Mouse (Mus musculus) intestine, embryonic 16.5 days (tissue): ENCODE measurements around the gene Atp13a2. TPM values are rescaled to one million over a fixed set of nuclear protein-coding genes. Genes with fewer than 3 reads are reported as not detected.

ENCODE experiments used
- ATAC-seq: fragments of 200-750 bp; cut with Nextera tagmentation; 2 replicates; pipeline ENCODE4 v1.8.0; 2017; ENCODE audit warnings: moderate TSS enrichment, moderate library complexity
- H3K27ac ChIP-seq: fragments of 300-500 bp; sonication (generic); 2 replicates; pipeline ENCODE4 v1.5.1; 2014; ENCODE audit warnings: mild to moderate bottlenecking, low read length
- H3K27me3 ChIP-seq: fragments of 300-500 bp; sonication (generic); replicated peaks from 2 replicates; pipeline ENCODE4 v1.6.1; 2014; ENCODE audit warnings: low read length, control low read depth, mixed read lengths; ENCODE audit not compliant: control insufficient read depth, insufficient read depth
- H3K36me3 ChIP-seq: fragments of 300-500 bp; sonication (generic); 2 replicates; pipeline ENCODE4 v1.6.1; 2014; ENCODE audit warnings: low read length, control low read depth; ENCODE audit not compliant: control insufficient read depth, insufficient read depth
- H3K4me1 ChIP-seq: fragments of 300-500 bp; sonication (generic); 2 replicates; pipeline ENCODE4 v1.6.1; 2014; ENCODE audit warnings: low read length, control low read depth, mixed read lengths; ENCODE audit not compliant: control insufficient read depth, insufficient read depth
- H3K4me2 ChIP-seq: fragments of 300-500 bp; sonication (generic); 2 replicates; pipeline ENCODE4 v1.6.1; 2014; ENCODE audit warnings: low read depth, low read length, control low read depth
- H3K4me3 ChIP-seq: fragments of 300-500 bp; sonication (generic); 2 replicates; pipeline ENCODE4 v1.5.1; 2014; ENCODE audit warnings: mild to moderate bottlenecking, low read length
- H3K9ac ChIP-seq: fragments of 300-500 bp; sonication (generic); 2 replicates; pipeline ENCODE4 v1.6.1; 2014; ENCODE audit warnings: low read depth, low read length
- H3K9me3 ChIP-seq: fragments of 300-500 bp; sonication (generic); 2 replicates; pipeline ENCODE4 v1.6.1; 2016; ENCODE audit warnings: low read length, control low read depth; ENCODE audit not compliant: control insufficient read depth
- WGBS: fragments of 180-500 bp; shearing (Covaris S2); extraction: QIAGEN DNeasy Blood & Tissue Kit; methylation state at CpG from one replicate; pipeline ENCODE4 v1.1.7; 2014; 5-methylcytosine and 5-hydroxymethylcytosine counted together
- polyA plus RNA-seq: library from polyadenylated mRNA; unstranded; fragments of >200 nt; fragmentation: Nextera tagmentation; extraction: Ambion mirVana; gene quantifications from 2 replicates; pipeline ENCODE4 v1.2.1, GENCODE M21; 2015

The Atp13a2 gene
- polyA plus RNA-seq, 1 experiment from 2014 or later = 29.3 TPM

DNA sequence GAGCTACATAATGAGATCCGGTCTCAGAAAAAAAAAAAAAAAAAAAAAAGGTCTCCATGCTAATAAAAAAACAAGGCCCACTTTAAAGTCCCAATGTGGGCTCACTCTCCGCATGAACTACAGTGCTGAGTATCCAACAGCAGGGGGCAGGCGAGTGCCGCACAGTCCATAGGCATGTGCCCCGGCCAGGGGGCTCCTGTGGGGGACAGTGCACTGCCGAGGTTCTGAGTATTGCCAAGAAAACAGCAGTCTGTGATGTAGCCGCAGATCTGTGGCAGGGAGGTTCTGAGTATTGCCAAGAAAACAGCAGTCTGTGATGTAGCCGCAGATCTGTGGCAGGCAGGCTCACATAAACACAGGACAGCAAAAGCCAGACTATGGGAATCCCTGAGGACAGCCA, 58.1 kb downstream of the Atp13a2 start:
- Histone ChIP-seq H3K27me3 (no peaks in the 10 kb centered on the region), H3K27ac (peak overlapping the region; percentile 38; the same call in 1 of the 2 replicates), H3K36me3 (no peaks in the 10 kb centered on the region), H3K4me1 (no peaks in the 10 kb centered on the region), H3K4me2 (no peak overlapping the region), H3K9ac (no peak overlapping the region), H3K4me3 (no peak overlapping the region), H3K9me3 (no peaks in the 10 kb centered on the region)
- ATAC-seq = peak; percentile 79
- 13% methylated on average over 8 of the region's 8 CpGs for WGBS

DNA sequence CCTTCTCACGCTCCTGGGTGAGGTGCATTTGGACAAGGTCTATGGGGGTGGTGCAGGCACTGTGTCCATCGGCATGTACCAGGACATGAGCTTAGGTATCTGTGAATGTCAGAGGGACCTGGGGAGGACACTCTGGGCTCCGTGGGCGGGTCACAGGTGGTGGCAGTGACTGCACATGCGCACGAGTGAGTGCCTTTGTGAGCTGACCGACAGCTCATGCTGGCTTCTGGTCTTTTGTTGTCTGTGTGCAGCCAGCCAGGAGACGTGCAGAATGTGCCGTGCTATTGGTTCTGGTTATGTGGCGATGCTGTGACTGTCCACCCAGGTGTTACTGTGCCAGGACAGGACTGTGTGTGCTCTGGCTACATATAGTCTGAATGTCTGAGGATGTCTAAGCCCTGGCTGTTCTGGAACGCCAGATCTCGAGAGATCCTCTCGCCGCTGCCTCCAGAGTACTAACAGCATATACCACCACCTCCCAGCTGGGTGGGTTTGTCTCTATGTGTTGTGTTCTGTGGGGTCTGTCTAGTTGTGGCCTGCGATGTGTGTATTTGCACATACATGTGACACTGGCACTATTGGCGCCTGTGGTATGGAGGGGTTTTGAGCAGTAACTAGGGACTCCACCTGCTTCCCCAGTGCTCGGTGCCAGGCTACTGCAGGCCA, 62.3 kb downstream of the Atp13a2 start:
- no peaks in the 10 kb centered on the region for H3K36me3 ChIP-seq
- H3K4me3 ChIP-seq = no peak overlapping the region
- no peak overlapping the region for H3K9ac ChIP-seq
- no peaks in the 10 kb centered on the region for H3K9me3 ChIP-seq
- no peak for ATAC-seq
- H3K27me3 ChIP-seq = no peaks in the 10 kb centered on the region
- WGBS = 82% methylated on average over 17 of the region's 17 CpGs
- no peak overlapping the region for H3K4me2 ChIP-seq
- peaks cover 11% of the 10 kb centered on the region; the same call in 1 of the 2 replicates for H3K4me1 ChIP-seq
- no peak overlapping the region for H3K27ac ChIP-seq

DNA sequence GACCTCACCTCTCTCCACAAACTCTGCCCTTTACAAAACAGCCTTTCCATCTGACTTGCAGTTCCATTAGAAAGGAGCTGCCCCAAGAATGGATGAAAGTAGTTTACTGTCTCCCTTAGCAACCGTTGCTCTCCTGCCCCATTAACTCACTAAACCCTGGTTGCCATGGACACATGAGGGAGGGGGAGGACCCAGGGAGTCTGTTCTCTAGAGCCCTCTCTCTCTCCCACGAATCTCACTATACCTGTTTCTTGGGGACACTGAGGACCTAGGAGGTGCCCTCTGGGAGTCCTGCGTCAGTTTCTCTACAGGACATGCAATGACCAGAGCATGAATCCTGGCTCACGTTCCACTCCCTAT, 62.8 kb downstream of the Atp13a2 start:
- no peak overlapping the region for H3K9ac ChIP-seq
- H3K27ac ChIP-seq = no peak overlapping the region
- no peaks in the 10 kb centered on the region for H3K36me3 ChIP-seq
- H3K27me3 ChIP-seq = no peaks in the 10 kb centered on the region
- no peak overlapping the region for H3K4me3 ChIP-seq
- H3K4me2 ChIP-seq = no peak overlapping the region
- no peaks in the 10 kb centered on the region for H3K9me3 ChIP-seq
- peaks cover 12% of the 10 kb centered on the region; the same call in 1 of the 2 replicates for H3K4me1 ChIP-seq
- ATAC-seq = no peak
- 43% methylated on average over 4 of the region's 4 CpGs for WGBS

DNA sequence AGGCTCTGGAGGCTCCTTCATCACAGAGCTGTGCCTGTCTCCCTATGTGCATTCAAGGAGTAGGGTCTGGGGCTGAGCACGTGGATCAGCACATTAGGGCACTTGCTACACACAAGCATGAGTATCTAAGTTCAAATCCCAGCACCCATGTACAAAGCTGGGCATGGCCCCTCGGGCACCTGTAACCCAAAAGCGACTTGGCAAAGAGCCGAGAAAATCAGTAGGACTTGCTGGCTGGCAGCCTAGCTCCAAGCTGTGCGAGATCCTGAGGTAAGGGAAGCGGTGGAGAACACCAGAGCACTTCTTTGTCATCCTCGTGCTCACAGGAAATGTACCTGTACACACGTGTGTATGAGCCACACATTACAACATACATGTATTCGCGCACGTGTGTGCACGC, 65.8 kb downstream of the Atp13a2 start:
- no peak overlapping the region for H3K4me2 ChIP-seq
- H3K9me3 ChIP-seq = no peaks in the 10 kb centered on the region
- H3K27me3 ChIP-seq = no peaks in the 10 kb centered on the region
- no peak overlapping the region for H3K4me3 ChIP-seq
- ATAC-seq = no peak
- H3K4me1 ChIP-seq = peaks cover 12% of the 10 kb centered on the region; the same call in 1 of the 2 replicates
- no peak overlapping the region for H3K27ac ChIP-seq
- 88% methylated on average over 12 of the region's 12 CpGs for WGBS
- no peak overlapping the region for H3K9ac ChIP-seq
- H3K36me3 ChIP-seq = no peaks in the 10 kb centered on the region

DNA sequence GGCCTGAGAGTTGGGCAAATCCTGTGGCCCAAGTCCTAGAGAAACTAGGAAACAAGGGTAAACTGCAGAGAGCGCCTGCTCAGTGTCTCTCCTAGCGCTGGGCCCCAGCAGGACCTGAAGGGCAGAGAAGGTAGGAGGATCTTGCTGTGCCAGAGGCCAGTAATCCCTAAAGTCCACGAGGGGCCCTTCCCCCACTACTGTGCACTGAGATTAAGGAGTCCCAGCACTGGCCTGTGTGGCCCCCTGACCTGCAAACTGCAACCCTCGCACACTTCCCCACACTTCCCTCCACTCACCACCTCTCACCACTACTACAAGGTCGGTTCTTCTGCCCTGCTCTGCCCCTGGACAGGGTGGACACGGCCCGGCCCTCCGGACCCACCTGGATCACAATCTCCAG, 66.5 kb downstream of the Atp13a2 start:
- 51% methylated on average over 8 of the region's 8 CpGs for WGBS
- peak overlapping the region; percentile 37; the same call in 1 of the 2 replicates for H3K27ac ChIP-seq
- no peaks in the 10 kb centered on the region for H3K9me3 ChIP-seq
- H3K36me3 ChIP-seq = no peaks in the 10 kb centered on the region
- peaks cover 12% of the 10 kb centered on the region; the same call in 1 of the 2 replicates for H3K4me1 ChIP-seq
- no peak overlapping the region for H3K4me2 ChIP-seq
- H3K9ac ChIP-seq = peak overlapping the region; percentile 54
- no peak overlapping the region for H3K4me3 ChIP-seq
- no peaks in the 10 kb centered on the region for H3K27me3 ChIP-seq
- peak; percentile 45 for ATAC-seq

DNA sequence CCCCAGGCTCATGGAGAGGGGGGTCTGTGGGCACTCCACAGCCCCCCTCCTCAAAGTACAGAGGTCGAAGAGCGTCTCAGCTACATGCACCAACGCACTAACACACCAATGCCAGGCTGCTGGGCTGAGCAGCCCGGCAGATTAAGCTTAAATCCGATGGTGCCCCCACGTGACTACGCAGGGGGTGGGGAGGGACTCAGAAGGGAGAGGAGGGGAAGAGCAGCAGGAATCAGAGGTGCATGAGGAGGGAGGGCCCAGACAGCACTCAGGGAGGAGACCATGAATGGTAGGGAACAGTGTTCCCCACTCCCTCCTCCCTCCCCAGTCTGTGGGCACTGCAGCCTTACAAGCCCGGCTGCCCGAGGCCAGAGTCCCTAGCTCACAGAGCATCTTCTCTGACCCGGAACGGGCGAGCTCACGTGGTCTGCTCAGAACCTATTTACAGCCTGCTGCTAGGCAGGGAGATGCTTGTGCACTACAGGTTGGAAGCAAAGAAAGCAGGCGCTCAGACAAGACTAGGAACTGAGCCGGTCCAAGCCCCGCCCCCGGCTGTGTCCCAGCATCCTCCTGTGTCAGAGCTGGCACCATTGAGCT, 67.0 kb downstream of the Atp13a2 start:
- peak; percentile 26; the same call in 1 of the 2 replicates for ATAC-seq
- Histone ChIP-seq H3K4me1 (peaks cover 12% of the 10 kb centered on the region; the same call in 1 of the 2 replicates), H3K27ac (peak overlapping the region; percentile 37; the same call in 1 of the 2 replicates), H3K9ac (peak overlapping the region; percentile 54), H3K9me3 (no peaks in the 10 kb centered on the region), H3K36me3 (no peaks in the 10 kb centered on the region), H3K4me3 (no peak overlapping the region), H3K4me2 (0 out of 2 replicates have a peak overlapping the region, but pooled peaks have one; percentile 16), H3K27me3 (no peaks in the 10 kb centered on the region)
- WGBS = 45% methylated on average over 17 of the region's 17 CpGs

Other genes starting within 250 kb of the Atp13a2 start
- gene Padi6, start 244.2 kb upstream of the Atp13a2 start, polyA plus RNA-seq = 0.07 TPM in 2 replicates
- 4.4 and 5.9 TPM in 2 replicates for gene Padi4, start 212.6 kb upstream of the Atp13a2 start, polyA plus RNA-seq
- 0.51 and 0.56 TPM in 2 replicates for gene Padi3, start 176.2 kb upstream of the Atp13a2 start, polyA plus RNA-seq
- 0.28 and 0.43 TPM in 2 replicates for gene Padi1, start 141.1 kb upstream of the Atp13a2 start, polyA plus RNA-seq
- 3.0 and 3.5 TPM in 2 replicates for gene Padi2, start 80.5 kb upstream of the Atp13a2 start, polyA plus RNA-seq
- gene Sdhb, start 25.7 kb upstream of the Atp13a2 start, polyA plus RNA-seq = 671 and 689 TPM in 2 replicates
- gene Mfap2, start 23.5 kb downstream of the Atp13a2 start, polyA plus RNA-seq = 312 and 334 TPM in 2 replicates
- gene Crocc, start 73.7 kb downstream of the Atp13a2 start, polyA plus RNA-seq = 2.2 and 3.5 TPM in 2 replicates
- gene Necap2, start 91.5 kb downstream of the Atp13a2 start, polyA plus RNA-seq = 79.6 and 82.0 TPM in 2 replicates
- gene Spata21, start 101.5 kb downstream of the Atp13a2 start, polyA plus RNA-seq = 0.22 TPM in 1 of 2 replicates, not detected in the other
- 44.4 and 46.4 TPM in 2 replicates for gene Szrd1, start 152.9 kb downstream of the Atp13a2 start, polyA plus RNA-seq
- gene Fbxo42, start 161.0 kb downstream of the Atp13a2 start, polyA plus RNA-seq = 17.9 and 18.5 TPM in 2 replicates
- 4.2 and 5.1 TPM in 2 replicates for gene Rsg1, start 227.1 kb downstream of the Atp13a2 start, polyA plus RNA-seq